9 mouse cellular contexts compared by ENCODE assay signal in the genomic region with DNA sequence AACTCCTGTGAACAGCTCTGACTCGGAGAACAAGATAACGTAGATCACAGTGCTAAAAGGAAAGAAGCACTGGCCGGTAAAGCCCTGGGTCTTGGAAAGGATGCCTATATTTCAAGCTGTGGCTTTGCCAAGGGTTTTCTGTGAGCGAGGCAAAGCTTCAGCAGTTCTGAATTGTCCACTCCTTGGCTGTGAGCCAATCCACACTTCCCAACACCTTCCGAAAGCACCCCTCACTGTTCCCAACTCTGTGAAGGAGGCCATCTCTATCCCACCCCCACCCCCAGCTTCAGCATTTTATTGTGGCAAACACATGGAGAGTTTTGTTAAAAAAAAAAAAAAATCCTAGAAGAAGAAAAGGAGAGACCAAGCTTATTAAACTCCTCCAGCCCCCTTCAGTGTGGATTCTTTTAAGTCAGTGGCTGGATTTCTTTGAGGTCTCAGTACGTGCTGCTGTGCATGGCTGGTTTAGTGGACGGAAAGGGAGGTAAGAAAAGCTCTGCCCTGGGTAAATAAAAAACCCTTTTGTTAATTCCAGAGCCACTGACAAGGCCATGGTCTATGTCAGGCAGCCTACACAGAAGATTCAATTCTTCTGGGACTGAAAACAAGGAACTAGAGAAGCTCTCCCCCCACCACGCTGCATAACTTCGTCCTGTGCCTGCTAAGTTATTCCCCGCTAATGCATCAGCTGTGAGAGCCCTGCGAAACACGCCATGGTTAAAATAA.
DNase-seq lines count a peak whose midpoint lies in the region; ATAC-seq and TF ChIP-seq lines count a peak whose summit lies in the region.
"Had no signal": no experiment of that assay in that cellular context is flagged by ENCODE, and none has a peak within 500 bp of the region (broad histone marks: within the 10 kb centered on the region; RNA-seq: fewer than 3 reads in every experiment).

No protein-coding gene starts in this region.

- no peaks in the 10 kb centered on the region for H3K36me3 ChIP-seq in lung, embryonic 14.5 days (ENCODE audit: insufficient read depth)
- H3K36me3 ChIP-seq in hindbrain, embryonic 14.5 days (replicated peaks; ENCODE audit: control insufficient read depth, insufficient read depth) = no peaks in the 10 kb centered on the region
- no peaks in the 10 kb centered on the region for H3K36me3 ChIP-seq in neural tube, embryonic 14.5 days (ENCODE audit: control insufficient read depth, insufficient read depth, low read length)

- DNase-seq in cerebellum, postnatal 14 days = peak; percentile 12 to 23
- peak; percentile 76 for DNase-seq in lung, embryonic 14.5 days
- DNase-seq in lung, postnatal 14 days = no peak
- peak; percentile 47 for DNase-seq in hindbrain, embryonic 14.5 days (ENCODE audit: low spot score)
- DNase-seq in spleen, adult 18-20 months = no peak
- no peak for DNase-seq in gastrocnemius, postnatal 25 days
- DNase-seq: cerebellum, postnatal 36 days had no signal

- 29% methylated on average over 12 of the region's 12 CpGs for WGBS in lung, embryonic 14.5 days
- 20% methylated on average over 12 of the region's 12 CpGs for WGBS in hindbrain, embryonic 14.5 days
- 20% methylated on average over 12 of the region's 12 CpGs for WGBS in neural tube, embryonic 14.5 days

- H3K9ac ChIP-seq in lung, embryonic 14.5 days = 0 out of 2 replicates have a peak overlapping the region, but pooled peaks have one; percentile 10
- no peak overlapping the region for H3K9ac ChIP-seq in hindbrain, embryonic 14.5 days
- H3K9ac ChIP-seq in neural tube, embryonic 14.5 days (replicated peaks; ENCODE audit: low read depth, low read length) = no peak overlapping the region

- H3K27me3 ChIP-seq in lung, embryonic 14.5 days (ENCODE audit: insufficient read depth, low read length) = no peaks in the 10 kb centered on the region
- H3K27me3 ChIP-seq in hindbrain, embryonic 14.5 days (ENCODE audit: control insufficient read depth, insufficient read depth, low read length) = no peaks in the 10 kb centered on the region
- no peaks in the 10 kb centered on the region for H3K27me3 ChIP-seq in neural tube, embryonic 14.5 days (ENCODE audit: control insufficient read depth, insufficient read depth, low read length)

- peaks cover 9% of the 10 kb centered on the region for H3K4me1 ChIP-seq in lung, embryonic 14.5 days (ENCODE audit: insufficient read depth)
- peaks cover 6% of the 10 kb centered on the region for H3K4me1 ChIP-seq in hindbrain, embryonic 14.5 days (replicated peaks; ENCODE audit: control insufficient read depth, insufficient read depth, low read length)
- no peaks in the 10 kb centered on the region for H3K4me1 ChIP-seq in neural tube, embryonic 14.5 days (ENCODE audit: control insufficient read depth, insufficient read depth, low read length)

- peak overlapping the region; percentile 69; the same call in 1 of the 2 replicates for H3K27ac ChIP-seq in lung, embryonic 14.5 days (ENCODE audit: low read depth)
- peak overlapping the region; percentile 70 for H3K27ac ChIP-seq in hindbrain, embryonic 14.5 days
- H3K27ac ChIP-seq in neural tube, embryonic 14.5 days (ENCODE audit: low read depth, low read length) = peak overlapping the region; percentile 22; the same call in 1 of the 2 replicates

- H3K9me3 ChIP-seq in lung, embryonic 14.5 days (ENCODE audit: low read depth, low read length) = no peaks in the 10 kb centered on the region
- H3K9me3 ChIP-seq in hindbrain, embryonic 14.5 days (ENCODE audit: control insufficient read depth, low read length) = no peaks in the 10 kb centered on the region
- no peaks in the 10 kb centered on the region for H3K9me3 ChIP-seq in neural tube, embryonic 14.5 days (ENCODE audit: control insufficient read depth, low read length)

- TF ChIP-seq CTCF in lung, embryonic 14.5 days (IDR thresholded peaks at IDR 0.05; ENCODE audit: low read depth) = no peak

- peak overlapping the region; percentile 46 for H3K4me2 ChIP-seq in lung, embryonic 14.5 days
- H3K4me2 ChIP-seq in hindbrain, embryonic 14.5 days (replicated peaks) = peak overlapping the region; percentile 21; the same call in 1 of the 2 replicates
- no peak overlapping the region for H3K4me2 ChIP-seq in neural tube, embryonic 14.5 days (ENCODE audit: low read depth, low read length)

- ATAC-seq in cerebellum, adult (ENCODE audit: insufficient number of reproducible peaks, low FRiP score, low TSS enrichment) = no peak
- ATAC-seq in lung, embryonic 14.5 days (ENCODE audit: insufficient read depth) = peak; percentile 68
- ATAC-seq in hindbrain, embryonic 14.5 days (ENCODE audit: low FRiP score) = peak; percentile 73; the same call in 1 of the 2 replicates
- ATAC-seq in neural tube, embryonic 14.5 days (ENCODE audit: low read depth) = peak; percentile 77

- no peak overlapping the region for H3K4me3 ChIP-seq in lung, embryonic 14.5 days (ENCODE audit: low read depth, low read length)
- no peak overlapping the region for H3K4me3 ChIP-seq in hindbrain, embryonic 14.5 days (replicated peaks; ENCODE audit: low read length)
- H3K4me3 ChIP-seq in neural tube, embryonic 14.5 days (ENCODE audit: low read depth, low read length) = no peak overlapping the region

Comparison
In these comparisons a context has a peak if more than half of its experiments do, and no peak if none do; other contexts are left out.
1. DNase-seq: peak in cerebellum, postnatal 14 days (2 of 2), lung, embryonic 14.5 days (single experiment) and hindbrain, embryonic 14.5 days (single experiment); none in lung, postnatal 14 days (single experiment), spleen, adult 18-20 months (0 of 2) and gastrocnemius, postnatal 25 days (single experiment).
2. Peak in every context shown above with its lines, with median percentiles within 50 percentile points of each other: H3K27ac ChIP-seq.